Mouse (Mus musculus) CH12.LX (cell line): ENCODE results near the gene S100a2.

ENCODE experiments used
- CTCF ChIP-seq, 2 experiments: IDR thresholded peaks in 1 of 2; conservative IDR thresholded peaks in 1 of 2; 2 replicates each; pipeline ENCODE4 v1.5.1; 2011 to 2012; ENCODE audit warnings: low read depth in 2 of 2, low read length in 2 of 2, improper control_type of control experiment in 1 of 2, inconsistent platforms in 1 of 2, mild to moderate bottlenecking in 1 of 2, moderate library complexity in 1 of 2
- MAFK ChIP-seq: IDR thresholded peaks from 2 replicates; pipeline ENCODE4 v1.6.1; 2011; ENCODE audit warnings: low read length, improper control_type of control experiment; ENCODE audit not compliant: insufficient replicate concordance
- PAX5 ChIP-seq: IDR thresholded peaks from 2 replicates; pipeline ENCODE4 v1.6.1; 2012; ENCODE audit warnings: low read length, inconsistent platforms, mixed read lengths
- POLR2AphosphoS2 ChIP-seq: IDR thresholded peaks from 2 replicates; pipeline ENCODE4 v1.6.1; 2011; ENCODE audit warnings: low read depth, low read length, improper control_type of control experiment
- RAD21 ChIP-seq: IDR thresholded peaks from 2 replicates; pipeline ENCODE4 v1.6.1; 2011; ENCODE audit warnings: low read depth, mild to moderate bottlenecking, low read length, improper control_type of control experiment, moderate library complexity
- UBTF ChIP-seq: IDR thresholded peaks from 2 replicates; pipeline ENCODE4 v1.6.1; 2012; ENCODE audit warnings: low read depth, mild to moderate bottlenecking, inconsistent platforms, low read length, improper control_type of control experiment, moderate library complexity
- ZNF384 ChIP-seq: IDR thresholded peaks from 2 replicates; pipeline ENCODE4 v1.6.1; 2012; ENCODE audit warnings: low read depth, low read length, improper control_type of control experiment, inconsistent platforms

- TF ChIP-seq UBTF (no peak), PAX5 (no peak), RAD21 (no peak), CTCF (conservative IDR thresholded peaks at IDR 0.05 in 1 of 2, IDR thresholded peaks at IDR 0.05 in 1 of 2; ENCODE audit: low read depth in 2 of 2, low read length in 2 of 2) (no peak), POLR2AphosphoS2 (no peak), ZNF384 (no peak), MAFK (no peak)
These were observed 10.6 kb downstream of the S100a2 start for GRCm38 (mm10) chr3:90600458-90601195.
